Mouse (Mus musculus) C2C12 (cell line): ENCODE measurements around the gene Tmem115.

ENCODE experiments used
- CTCF ChIP-seq: IDR thresholded peaks from one replicate; pipeline ENCODE4 v1.5.1; 2011; ENCODE audit not compliant: control insufficient read depth, insufficient read depth, insufficient read length
- MAX ChIP-seq: IDR thresholded peaks from one replicate; pipeline ENCODE4 v1.6.1; 2011; ENCODE audit warnings: mild to moderate bottlenecking, control low read depth
- MYOD1 ChIP-seq: IDR thresholded peaks from one replicate; pipeline ENCODE4 v1.6.1; 2011; ENCODE audit warnings: low read depth; ENCODE audit not compliant: control insufficient read depth, insufficient read length
- MYOG ChIP-seq: IDR thresholded peaks from one replicate; pipeline ENCODE4 v1.6.1; 2011; ENCODE audit not compliant: control insufficient read depth, insufficient read length; ENCODE audit errors: extremely low read depth

DNA sequence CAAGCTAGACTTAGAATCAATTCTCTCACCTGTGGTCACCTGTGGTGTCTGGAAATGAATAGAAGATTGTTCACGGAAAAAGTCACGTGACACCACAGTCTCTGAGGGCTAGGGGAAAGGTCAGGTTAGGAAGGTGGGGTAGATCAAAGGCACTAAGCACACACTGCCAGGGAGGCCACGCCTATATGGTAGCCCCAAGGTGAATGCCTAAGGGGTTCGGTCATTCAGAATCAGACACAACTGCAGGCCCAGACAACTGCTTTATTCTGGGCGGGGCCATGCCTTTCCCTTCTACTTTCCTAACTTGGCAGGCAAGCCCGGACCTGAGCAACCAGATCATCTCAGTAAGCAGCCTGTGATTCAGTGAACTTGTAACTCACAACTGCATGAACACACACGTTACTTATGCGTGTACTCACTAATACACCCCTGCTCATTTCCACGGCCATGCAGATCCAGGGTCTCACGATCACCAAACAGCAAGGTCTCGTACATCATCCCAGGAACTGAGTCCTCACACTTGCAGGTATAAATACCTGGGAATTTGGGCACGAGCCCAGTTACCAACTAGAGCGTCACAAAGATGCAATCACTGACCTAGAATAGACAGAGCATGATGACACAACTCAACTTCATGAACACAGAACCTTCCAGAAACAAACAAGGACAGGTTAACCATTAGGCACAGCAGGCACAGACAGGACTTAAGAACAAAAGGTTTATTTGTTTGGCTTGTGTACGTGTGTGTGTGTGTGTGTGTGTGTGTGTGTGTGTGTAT, 42.0 kb downstream of the Tmem115 start:
- no peak for TF ChIP-seq CTCF
- no peak for TF ChIP-seq MAX
- no peak for TF ChIP-seq MYOG
- TF ChIP-seq MYOD1: no peak
